Mouse (Mus musculus): ENCODE measurements at regions not wholly inside any gene's neighbourhood (a gene's known extent, or its start where the extent isn't known, plus 50 kb on each side); places are given as distances from the start of the nearest gene placed in this dataset.

- ATAC-seq (replicated peaks; ENCODE audit: low FRiP score, low read depth) (no peak), DNase-seq (ENCODE audit: low spot score) (no peak)
- 87% methylated on average over 2 of the region's 2 CpGs for WGBS
- Histone ChIP-seq H3K36me3 (ENCODE audit: insufficient read depth, low read length) (no peaks in the 10 kb centered on the region), H3K27ac (no peak overlapping the region), H3K4me2 (ENCODE audit: low read length) (no peak overlapping the region), H3K4me1 (replicated peaks; ENCODE audit: insufficient read depth, low read length) (no peaks in the 10 kb centered on the region), H3K9ac (ENCODE audit: low read depth, low read length) (no peak overlapping the region), H3K27me3 (ENCODE audit: insufficient read depth, low read length) (no peaks in the 10 kb centered on the region), H3K4me3 (replicated peaks; ENCODE audit: low read depth, low read length) (no peak overlapping the region), H3K9me3 (replicated peaks; ENCODE audit: low read length) (no peaks in the 10 kb centered on the region)
- TF ChIP-seq CTCF (IDR thresholded peaks at IDR 0.05; ENCODE audit: low read depth), result no peak
Measured at GRCm38 (mm10) chr2:145003509-145003908, 164.0 kb upstream of the Slc24a3 start.

- DNase-seq (ENCODE audit: low spot score) (no peak), ATAC-seq (replicated peaks; ENCODE audit: low FRiP score, low read depth) (no peak)
- no peak overlapping the region for H3K4me3 ChIP-seq (replicated peaks; ENCODE audit: low read depth, low read length)
- no peak overlapping the region for H3K27ac ChIP-seq
- H3K27me3 ChIP-seq (ENCODE audit: insufficient read depth, low read length), result no peaks in the 10 kb centered on the region
- no peak overlapping the region for H3K9ac ChIP-seq (ENCODE audit: low read depth, low read length)
- no peak for TF ChIP-seq CTCF (IDR thresholded peaks at IDR 0.05; ENCODE audit: low read depth)
- no peaks in the 10 kb centered on the region for H3K4me1 ChIP-seq (replicated peaks; ENCODE audit: insufficient read depth, low read length)
- H3K36me3 ChIP-seq (ENCODE audit: insufficient read depth, low read length), result no peaks in the 10 kb centered on the region
- H3K4me2 ChIP-seq (ENCODE audit: low read length), result no peak overlapping the region
- no peaks in the 10 kb centered on the region for H3K9me3 ChIP-seq (replicated peaks; ENCODE audit: low read length)
Measured at GRCm38 (mm10) chr2:145010674-145011073, 156.9 kb upstream of the Slc24a3 start.

GRCm38 (mm10) chr2:145011221-145011620, 156.3 kb upstream of the Slc24a3 start:
- Histone ChIP-seq H3K4me3 (replicated peaks; ENCODE audit: low read depth, low read length) (no peak overlapping the region), H3K27me3 (ENCODE audit: insufficient read depth, low read length) (no peaks in the 10 kb centered on the region), H3K9me3 (replicated peaks; ENCODE audit: low read length) (no peaks in the 10 kb centered on the region), H3K27ac (no peak overlapping the region), H3K4me2 (ENCODE audit: low read length) (no peak overlapping the region), H3K9ac (ENCODE audit: low read depth, low read length) (no peak overlapping the region), H3K4me1 (replicated peaks; ENCODE audit: insufficient read depth, low read length) (no peaks in the 10 kb centered on the region), H3K36me3 (ENCODE audit: insufficient read depth, low read length) (no peaks in the 10 kb centered on the region)
- DNase-seq (ENCODE audit: low spot score), result no peak
- ATAC-seq (replicated peaks; ENCODE audit: low FRiP score, low read depth), result no peak
- TF ChIP-seq CTCF (IDR thresholded peaks at IDR 0.05; ENCODE audit: low read depth), result no peak
- WGBS, result 65% methylated on average over 4 of the region's 4 CpGs

GRCm38 (mm10) chr2:145015951-145016350, 151.6 kb upstream of the Slc24a3 start:
- H3K27ac ChIP-seq, result no peak overlapping the region
- DNase-seq (ENCODE audit: low spot score) (no peak), ATAC-seq (replicated peaks; ENCODE audit: low FRiP score, low read depth) (no peak)
- H3K27me3 ChIP-seq (ENCODE audit: insufficient read depth, low read length), result no peaks in the 10 kb centered on the region
- H3K4me2 ChIP-seq (ENCODE audit: low read length), result no peak overlapping the region
- H3K9me3 ChIP-seq (replicated peaks; ENCODE audit: low read length), result no peaks in the 10 kb centered on the region
- no peaks in the 10 kb centered on the region for H3K4me1 ChIP-seq (replicated peaks; ENCODE audit: insufficient read depth, low read length)
- TF ChIP-seq CTCF (IDR thresholded peaks at IDR 0.05; ENCODE audit: low read depth), result no peak
- H3K4me3 ChIP-seq (replicated peaks; ENCODE audit: low read depth, low read length), result no peak overlapping the region
- WGBS, result 73% methylated on average over 5 of the region's 5 CpGs
- no peaks in the 10 kb centered on the region for H3K36me3 ChIP-seq (ENCODE audit: insufficient read depth, low read length)
- H3K9ac ChIP-seq (ENCODE audit: low read depth, low read length), result no peak overlapping the region

GRCm38 (mm10) chr2:145016939-145017338, 150.6 kb upstream of the Slc24a3 start:
- no peak for TF ChIP-seq CTCF (IDR thresholded peaks at IDR 0.05; ENCODE audit: low read depth)

GRCm38 (mm10) chr2:145017625-145018167, 149.9 kb upstream of the Slc24a3 start:
- no peak for TF ChIP-seq CTCF (IDR thresholded peaks at IDR 0.05; ENCODE audit: low read depth)
- Histone ChIP-seq H3K27me3 (ENCODE audit: insufficient read depth, low read length) (no peaks in the 10 kb centered on the region), H3K4me2 (ENCODE audit: low read length) (no peak overlapping the region), H3K9me3 (replicated peaks; ENCODE audit: low read length) (no peaks in the 10 kb centered on the region), H3K36me3 (ENCODE audit: insufficient read depth, low read length) (no peaks in the 10 kb centered on the region), H3K27ac (no peak overlapping the region), H3K4me3 (replicated peaks; ENCODE audit: low read depth, low read length) (no peak overlapping the region), H3K9ac (ENCODE audit: low read depth, low read length) (no peak overlapping the region), H3K4me1 (replicated peaks; ENCODE audit: insufficient read depth, low read length) (no peaks in the 10 kb centered on the region)
- DNase-seq (ENCODE audit: low spot score), result no peak
- no peak for ATAC-seq (replicated peaks; ENCODE audit: low FRiP score, low read depth)
- WGBS, result 61% methylated on average over 2 of the region's 2 CpGs

More at GRCm38 (mm10) chr2:145016939-145017338, 150.6 kb upstream of the Slc24a3 start:
- Histone ChIP-seq H3K9ac (ENCODE audit: low read depth, low read length) (no peak overlapping the region), H3K27ac (no peak overlapping the region), H3K4me1 (replicated peaks; ENCODE audit: insufficient read depth, low read length) (no peaks in the 10 kb centered on the region), H3K9me3 (replicated peaks; ENCODE audit: low read length) (no peaks in the 10 kb centered on the region), H3K27me3 (ENCODE audit: insufficient read depth, low read length) (no peaks in the 10 kb centered on the region), H3K4me2 (ENCODE audit: low read length) (no peak overlapping the region), H3K36me3 (ENCODE audit: insufficient read depth, low read length) (no peaks in the 10 kb centered on the region), H3K4me3 (replicated peaks; ENCODE audit: low read depth, low read length) (no peak overlapping the region)
- DNase-seq (ENCODE audit: low spot score) (no peak), ATAC-seq (replicated peaks; ENCODE audit: low FRiP score, low read depth) (no peak)

GRCm38 (mm10) chr2:145047743-145048142, 119.8 kb upstream of the Slc24a3 start:
- WGBS, result 85% methylated on average over 2 of the region's 2 CpGs
- Histone ChIP-seq H3K4me2 (ENCODE audit: low read length) (no peak overlapping the region), H3K4me3 (replicated peaks; ENCODE audit: low read depth, low read length) (no peak overlapping the region), H3K27me3 (ENCODE audit: insufficient read depth, low read length) (no peaks in the 10 kb centered on the region), H3K9me3 (replicated peaks; ENCODE audit: low read length) (no peaks in the 10 kb centered on the region), H3K27ac (no peak overlapping the region), H3K4me1 (replicated peaks; ENCODE audit: insufficient read depth, low read length) (peaks cover 5% of the 10 kb centered on the region; the same call in 1 of the 2 replicates), H3K36me3 (ENCODE audit: insufficient read depth, low read length) (no peaks in the 10 kb centered on the region), H3K9ac (ENCODE audit: low read depth, low read length) (no peak overlapping the region)
- ATAC-seq (replicated peaks; ENCODE audit: low FRiP score, low read depth), result no peak
- no peak for TF ChIP-seq CTCF (IDR thresholded peaks at IDR 0.05; ENCODE audit: low read depth)
- DNase-seq (ENCODE audit: low spot score), result no peak
